In genomic region chr11:68417831-68418230, GRCm38 (mm10) we compare ENCODE assay signal across 8 mouse cellular contexts. TPM values are rescaled to one million over a fixed set of nuclear protein-coding genes. Genes with fewer than 3 reads are reported as not detected.
DNase-seq lines count a peak whose midpoint lies in the region.

No protein-coding gene starts in this region.

- H3K27ac ChIP-seq in embryonic facial prominence, embryonic 10.5 days (replicated peaks), result no peak overlapping the region

- no peaks in the 10 kb centered on the region for H3K36me3 ChIP-seq in embryonic facial prominence, embryonic 10.5 days (replicated peaks)

- DNase-seq in gastrocnemius, adult 18-20 months (ENCODE audit: low spot score), result peak; percentile 18
- DNase-seq in gastrocnemius, adult 8-10 months (ENCODE audit: low spot score in 2 of 2), result no peak
- DNase-seq in ovary, postnatal 14 days (ENCODE audit: low spot score), result peak; percentile 22
- DNase-seq in ovary, adult 18-20 months (ENCODE audit: low spot score), result no peak
- peak; percentile 54 for DNase-seq in embryonic facial prominence, embryonic 10.5 days (ENCODE audit: low spot score)
- DNase-seq in lung, postnatal 4 days, result peak; percentile 65 to 73
- DNase-seq in thymus, postnatal 14 days, result peak; percentile 86
- DNase-seq in cerebellum, adult 11-12 months, result no peak

- H3K4me3 ChIP-seq in embryonic facial prominence, embryonic 10.5 days, result no peak overlapping the region

- WGBS in embryonic facial prominence, embryonic 10.5 days, result 47% methylated on average over 9 of the region's 9 CpGs

- H3K4me1 ChIP-seq in embryonic facial prominence, embryonic 10.5 days, result 0 out of 2 replicates have a peak, but pooled peaks cover 8% of the 10 kb centered on the region

- H3K9me3 ChIP-seq in embryonic facial prominence, embryonic 10.5 days, result peaks cover 5% of the 10 kb centered on the region; the same call in 1 of the 2 replicates

- peaks cover 13% of the 10 kb centered on the region; the same call in 1 of the 2 replicates for H3K27me3 ChIP-seq in embryonic facial prominence, embryonic 10.5 days (replicated peaks; ENCODE audit: low read depth, poor library complexity, severe bottlenecking)

RNA-seq across cellular contexts. Expression of gene Pik3r5, which starts 14.1 kb away (rescaled TPM):
- under 1 TPM; 0.23 to 0.88 TPM for total RNA-seq in gastrocnemius, adult 18-20 months (2021)
- under 1 TPM; 0.22 to 0.56 (median 0.43) TPM for total RNA-seq in gastrocnemius, adult 8-10 months (2022)
- 0.69 and 1.3 TPM in 2 replicates for polyA plus RNA-seq in embryonic facial prominence, embryonic 10.5 days (2016; fragmentation: Nextera tagmentation; extraction: Ambion mirVana)

RNA-seq across cellular contexts. Expression of gene Ntn1, which starts 17.2 kb away (rescaled TPM):
- 1 to 10 TPM; 3.4 to 7.0 TPM for total RNA-seq in gastrocnemius, adult 18-20 months (2021)
- 1 to 10 TPM; 2.7 to 6.6 (median 4.9) TPM for total RNA-seq in gastrocnemius, adult 8-10 months (2022)
- 7.4 and 8.2 TPM in 2 replicates for polyA plus RNA-seq in embryonic facial prominence, embryonic 10.5 days (2016; fragmentation: Nextera tagmentation; extraction: Ambion mirVana)

Comparison
In these comparisons a context has a peak if more than half of its experiments do, and no peak if none do; other contexts are left out.
1. DNase-seq: peak in gastrocnemius, adult 18-20 months (single experiment), ovary, postnatal 14 days (single experiment), embryonic facial prominence, embryonic 10.5 days (single experiment), lung, postnatal 4 days (2 of 2) and thymus, postnatal 14 days (single experiment); none in gastrocnemius, adult 8-10 months (0 of 2), ovary, adult 18-20 months (single experiment) and cerebellum, adult 11-12 months (single experiment).